Mouse (Mus musculus): ENCODE results near the gene Prkcb. TPM values are rescaled to one million over a fixed set of nuclear protein-coding genes. Genes with fewer than 3 reads are reported as not detected.

The Prkcb gene
- polyA plus RNA-seq, 1 experiment from 2014 or later = 43.9 TPM

- Histone ChIP-seq H3K79me2 (ENCODE audit: inconsistent target) (no peaks in the 10 kb centered on the region), H3K27ac (no peak overlapping the region), H3K36me3 (ENCODE audit: inconsistent target) (no peaks in the 10 kb centered on the region), H3K4me3 (ENCODE audit: inconsistent target) (no peak overlapping the region)
- 44% methylated on average over 5 of the region's 7 CpGs for WGBS (ENCODE audit: missing documents)
Observed at GRCm38 (mm10) chr7:122477118-122477517, 188.6 kb downstream of the Prkcb start.

DNA sequence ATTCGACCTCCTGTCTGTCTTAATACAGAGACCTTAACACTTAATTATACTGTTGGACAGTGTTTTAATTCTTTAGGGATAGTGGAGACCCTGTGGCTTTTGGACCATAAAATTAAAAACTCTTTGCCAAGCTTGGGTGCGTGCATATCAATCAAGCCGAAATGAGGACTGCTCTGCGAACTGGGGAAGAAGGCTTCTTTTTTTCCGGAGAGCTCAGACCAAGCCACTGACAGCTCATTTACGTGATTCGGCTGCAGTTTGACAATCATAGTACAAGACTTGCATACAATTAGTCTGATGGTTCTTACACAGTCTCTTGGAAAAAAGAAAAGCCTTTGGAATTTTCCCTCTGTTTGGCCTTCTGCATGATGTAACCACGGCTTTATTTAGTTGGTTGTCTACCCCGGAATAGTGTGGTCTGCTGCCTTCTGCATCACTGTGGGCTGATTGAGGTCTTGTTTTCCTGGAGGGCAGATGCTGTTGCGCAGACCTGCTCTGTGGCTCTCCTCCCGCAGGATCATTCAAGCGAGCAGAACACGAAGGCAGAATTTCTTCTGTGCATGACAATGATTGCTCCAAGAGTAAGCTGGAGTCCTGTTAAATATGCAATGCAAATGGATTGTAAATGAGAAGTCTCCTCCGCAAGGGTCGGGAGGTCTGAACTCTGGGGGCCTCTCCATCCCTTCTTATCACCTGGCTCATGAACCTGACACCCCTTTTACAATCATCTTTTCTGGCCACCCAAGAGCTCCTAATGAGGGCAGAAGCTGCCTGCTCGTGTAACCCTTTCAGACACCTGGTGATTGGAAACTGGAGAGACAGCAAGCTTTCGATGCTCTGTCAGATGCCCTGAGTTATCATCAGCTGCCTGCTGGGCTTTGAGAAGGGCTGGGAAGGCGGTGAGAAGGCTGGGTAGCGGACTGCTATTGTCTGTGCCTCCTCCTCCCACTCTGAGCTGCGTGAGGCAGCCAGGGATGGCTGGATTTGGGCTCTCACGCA lies 189.3 kb downstream of the Prkcb start:
- no peaks in the 10 kb centered on the region for H3K79me2 ChIP-seq (ENCODE audit: inconsistent target)
- H3K4me3 ChIP-seq (ENCODE audit: inconsistent target) = no peak overlapping the region
- 74% methylated on average over 21 of the region's 21 CpGs for WGBS (ENCODE audit: missing documents)
- no peak overlapping the region for H3K27ac ChIP-seq
- no peaks in the 10 kb centered on the region for H3K36me3 ChIP-seq (ENCODE audit: inconsistent target)

- WGBS (ENCODE audit: missing documents) = 88% methylated on average over 8 of the region's 8 CpGs
- no peak overlapping the region for H3K27ac ChIP-seq
- no peak overlapping the region for H3K4me3 ChIP-seq (ENCODE audit: inconsistent target)
- no peaks in the 10 kb centered on the region for H3K36me3 ChIP-seq (ENCODE audit: inconsistent target)
- H3K79me2 ChIP-seq (ENCODE audit: inconsistent target) = no peaks in the 10 kb centered on the region
Observed at GRCm38 (mm10) chr7:122483949-122484348, 195.4 kb downstream of the Prkcb start.

DNA sequence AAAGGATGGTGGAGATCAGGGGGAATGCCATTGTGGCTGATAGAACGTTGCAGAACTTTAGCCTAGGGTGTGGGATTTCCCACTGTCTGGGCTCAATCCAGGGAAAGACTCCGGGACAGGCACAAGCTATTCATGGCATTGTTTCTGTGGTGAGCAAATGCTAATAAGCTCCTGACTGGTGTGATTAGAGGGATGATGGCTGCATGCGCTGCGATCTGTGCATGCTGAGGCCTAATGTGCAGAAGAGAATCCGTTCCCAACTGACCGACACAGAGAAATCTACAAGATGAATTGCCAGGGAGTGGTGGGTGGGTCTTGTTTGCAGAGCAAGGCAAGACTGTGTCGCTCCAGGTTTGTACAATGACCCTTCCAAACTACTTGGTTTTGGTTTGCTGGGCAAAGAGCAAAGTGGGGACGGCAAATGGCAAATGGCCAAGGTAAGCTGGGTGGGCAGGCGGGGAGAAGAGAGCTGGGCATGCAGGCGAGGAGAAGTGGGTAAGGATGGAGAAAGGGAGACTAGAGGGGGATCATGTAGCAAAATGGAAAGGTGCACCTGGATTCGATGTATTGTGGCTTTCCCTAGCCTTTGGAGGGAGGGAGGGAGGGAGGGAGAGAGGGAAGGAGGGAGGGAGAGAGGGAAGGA lies 199.5 kb downstream of the Prkcb start:
- 84% methylated on average over 10 of the region's 11 CpGs for WGBS (ENCODE audit: missing documents)
- H3K27ac ChIP-seq = no peak overlapping the region

DNA sequence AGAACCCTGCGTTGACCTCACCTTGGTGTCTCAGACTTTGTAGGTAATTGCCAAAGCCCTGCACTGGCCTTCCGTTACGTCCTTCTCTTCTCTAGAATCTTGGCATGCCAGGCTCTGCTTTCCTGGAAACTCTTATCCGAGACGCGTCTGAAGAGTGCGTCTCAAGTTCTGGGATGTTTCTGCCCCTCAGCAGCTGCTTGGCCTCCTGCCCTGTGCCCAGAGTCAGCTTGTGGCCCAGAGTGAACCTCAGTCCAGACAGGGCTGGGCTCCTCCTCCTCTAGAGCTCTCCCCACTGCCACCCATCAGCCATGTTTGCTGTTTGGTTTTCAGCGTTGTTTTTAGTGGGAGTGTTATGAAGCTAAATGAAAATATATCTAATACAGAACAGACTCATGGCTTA lies 203.5 kb downstream of the Prkcb start:
- H3K36me3 ChIP-seq (ENCODE audit: inconsistent target) = no peaks in the 10 kb centered on the region
- no peak overlapping the region for H3K27ac ChIP-seq
- no peaks in the 10 kb centered on the region for H3K79me2 ChIP-seq (ENCODE audit: inconsistent target)
- H3K4me3 ChIP-seq (ENCODE audit: inconsistent target) = no peak overlapping the region
- WGBS (ENCODE audit: missing documents) = 95% methylated on average over 8 of the region's 8 CpGs

More for the DNA sequence above, 199.5 kb downstream of the Prkcb start:
- no peak overlapping the region for H3K4me3 ChIP-seq (ENCODE audit: inconsistent target)
- H3K79me2 ChIP-seq (ENCODE audit: inconsistent target) = no peaks in the 10 kb centered on the region
- H3K36me3 ChIP-seq (ENCODE audit: inconsistent target) = no peaks in the 10 kb centered on the region

DNA sequence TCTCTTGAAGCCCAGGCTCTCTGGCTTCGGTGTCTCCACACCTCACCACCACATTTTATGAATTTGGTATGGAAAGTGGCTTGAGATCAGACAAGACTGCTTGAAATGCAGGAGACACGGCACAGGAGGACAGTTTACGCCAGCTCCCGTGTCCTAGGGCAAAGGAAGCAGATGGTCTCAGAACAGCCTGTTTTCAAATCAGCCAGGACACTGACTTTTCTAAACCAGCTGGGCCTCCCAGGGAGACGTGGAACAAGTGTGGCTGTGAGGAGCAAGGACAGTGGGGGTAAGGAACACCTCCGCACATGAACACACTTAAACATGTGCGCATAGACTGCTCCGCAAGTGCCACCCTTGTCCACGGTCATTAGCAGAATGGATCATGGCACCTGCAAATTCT lies 204.4 kb downstream of the Prkcb start:
- no peak overlapping the region for H3K27ac ChIP-seq
- no peak overlapping the region for H3K4me3 ChIP-seq (ENCODE audit: inconsistent target)
- H3K79me2 ChIP-seq (ENCODE audit: inconsistent target) = no peaks in the 10 kb centered on the region
- 91% methylated on average over 9 of the region's 9 CpGs for WGBS (ENCODE audit: missing documents)
- H3K36me3 ChIP-seq (ENCODE audit: inconsistent target) = no peaks in the 10 kb centered on the region

GRCm38 (mm10) chr7:122494088-122494487 lies 205.5 kb downstream of the Prkcb start:
- no peak overlapping the region for H3K4me3 ChIP-seq (ENCODE audit: inconsistent target)

DNA sequence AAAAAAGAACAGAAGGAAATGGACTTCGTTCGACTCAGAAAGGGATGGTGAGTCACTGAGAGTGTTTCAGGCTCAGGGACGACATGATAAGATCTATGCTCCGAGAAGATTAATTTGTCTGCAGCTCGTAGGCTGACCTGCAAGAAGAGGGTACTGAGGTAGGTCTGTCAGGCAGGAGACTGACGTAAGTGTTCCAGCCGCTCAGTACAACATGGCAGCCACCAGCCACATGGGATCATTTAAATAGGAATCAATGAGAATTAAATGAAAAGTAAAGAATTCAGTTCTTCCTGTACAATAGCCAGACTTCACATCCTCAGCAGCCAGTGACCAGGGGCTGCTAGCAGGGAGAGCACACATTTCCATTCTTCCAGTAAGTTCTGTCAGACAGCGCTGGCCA lies 209.0 kb downstream of the Prkcb start:
- no peak overlapping the region for H3K27ac ChIP-seq
- H3K4me3 ChIP-seq (ENCODE audit: inconsistent target) = no peak overlapping the region
- no peaks in the 10 kb centered on the region for H3K79me2 ChIP-seq (ENCODE audit: inconsistent target)
- WGBS (ENCODE audit: missing documents) = 70% methylated on average over 8 of the region's 8 CpGs
- H3K36me3 ChIP-seq (ENCODE audit: inconsistent target) = no peaks in the 10 kb centered on the region

More at GRCm38 (mm10) chr7:122494088-122494487, 205.5 kb downstream of the Prkcb start:
- Histone ChIP-seq H3K79me2 (ENCODE audit: inconsistent target) (no peaks in the 10 kb centered on the region), H3K27ac (no peak overlapping the region), H3K36me3 (ENCODE audit: inconsistent target) (no peaks in the 10 kb centered on the region)
- WGBS (ENCODE audit: missing documents) = 38% methylated on average over 3 of the region's 3 CpGs

GRCm38 (mm10) chr7:122498461-122498860 lies 209.9 kb downstream of the Prkcb start:
- no peaks in the 10 kb centered on the region for H3K79me2 ChIP-seq (ENCODE audit: inconsistent target)
- whole genome bisulfite sequencing (ENCODE audit: missing documents) = 81% methylated on average over 5 of the region's 5 CpGs
- no peak overlapping the region for H3K27ac ChIP-seq
- H3K4me3 ChIP-seq (ENCODE audit: inconsistent target) = no peak overlapping the region
- no peaks in the 10 kb centered on the region for H3K36me3 ChIP-seq (ENCODE audit: inconsistent target)

DNA sequence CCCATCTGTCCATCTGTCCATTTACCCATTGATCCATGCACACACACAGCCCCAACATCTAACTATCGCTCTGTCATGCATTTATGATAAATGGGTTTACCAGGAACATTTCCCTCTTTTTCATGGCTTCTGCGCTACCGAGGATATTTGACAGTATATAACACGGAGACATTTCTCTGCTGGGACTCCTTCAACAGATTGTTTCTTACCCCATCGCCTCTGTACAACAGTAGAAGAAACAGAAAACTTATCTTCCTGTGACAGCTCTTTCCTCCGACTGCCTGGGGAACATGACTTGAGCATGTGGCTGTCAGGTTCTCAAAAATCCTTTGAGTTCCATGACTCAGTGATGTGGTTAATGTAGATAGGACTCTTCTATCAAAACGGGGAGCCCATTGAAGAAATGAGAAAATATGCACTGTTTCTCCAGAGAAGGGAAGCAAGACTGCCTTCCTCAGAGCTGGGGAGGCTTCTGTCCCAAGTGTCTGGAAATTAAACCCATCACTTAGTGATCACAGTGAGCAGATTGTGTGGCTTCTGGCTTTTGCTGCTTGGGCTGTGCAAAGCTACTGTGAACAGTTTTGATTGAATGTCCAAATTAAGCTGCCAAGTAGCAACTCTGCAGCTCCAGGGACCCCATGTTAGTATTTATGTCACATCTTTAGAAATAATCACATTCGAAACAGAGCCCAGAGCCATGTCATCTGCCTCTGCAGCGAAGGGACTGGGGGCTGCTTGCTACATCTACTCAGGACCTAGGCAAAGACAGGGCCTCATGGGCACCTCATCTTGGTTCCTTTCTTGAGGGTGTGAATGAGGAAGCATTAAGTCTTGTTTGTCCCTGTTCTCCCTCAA lies 211.4 kb downstream of the Prkcb start:
- WGBS (ENCODE audit: missing documents) = 68% methylated on average over 9 of the region's 9 CpGs
- Histone ChIP-seq H3K79me2 (ENCODE audit: inconsistent target) (no peaks in the 10 kb centered on the region), H3K4me3 (ENCODE audit: inconsistent target) (no peak overlapping the region), H3K36me3 (ENCODE audit: inconsistent target) (no peaks in the 10 kb centered on the region), H3K27ac (no peak overlapping the region)

- Histone ChIP-seq H3K4me3 (ENCODE audit: inconsistent target) (no peak overlapping the region), H3K79me2 (ENCODE audit: inconsistent target) (no peaks in the 10 kb centered on the region), H3K36me3 (ENCODE audit: inconsistent target) (no peaks in the 10 kb centered on the region), H3K27ac (no peak overlapping the region)
- 86% methylated on average over 2 of the region's 2 CpGs for WGBS (ENCODE audit: missing documents)
Observed at GRCm38 (mm10) chr7:122506467-122506866, 217.9 kb downstream of the Prkcb start.

DNA sequence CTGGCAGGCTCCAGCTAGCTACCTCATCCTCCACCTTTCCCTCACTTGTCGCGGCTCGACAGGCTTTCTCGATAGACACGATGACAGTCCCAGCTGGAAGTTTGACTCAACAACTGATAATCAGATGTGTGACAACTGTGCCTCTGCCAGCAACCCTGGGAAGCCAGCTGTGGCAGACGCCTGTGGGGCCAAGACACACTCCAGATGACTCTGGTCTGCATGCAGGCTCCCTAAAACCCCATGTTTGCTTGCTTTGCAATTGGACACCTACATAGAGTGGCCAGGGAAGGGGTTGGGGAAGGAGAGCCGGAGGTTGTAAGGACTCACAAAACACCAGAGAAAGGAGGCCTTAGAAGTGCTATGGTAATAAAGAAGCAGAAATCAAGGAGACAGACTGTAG lies 221.4 kb downstream of the Prkcb start:
- Histone ChIP-seq H3K36me3 (ENCODE audit: inconsistent target) (no peaks in the 10 kb centered on the region), H3K79me2 (ENCODE audit: inconsistent target) (no peaks in the 10 kb centered on the region), H3K27ac (no peak overlapping the region), H3K4me3 (ENCODE audit: inconsistent target) (no peak overlapping the region)
- 67% methylated on average over 7 of the region's 7 CpGs for WGBS (ENCODE audit: missing documents)

DNA sequence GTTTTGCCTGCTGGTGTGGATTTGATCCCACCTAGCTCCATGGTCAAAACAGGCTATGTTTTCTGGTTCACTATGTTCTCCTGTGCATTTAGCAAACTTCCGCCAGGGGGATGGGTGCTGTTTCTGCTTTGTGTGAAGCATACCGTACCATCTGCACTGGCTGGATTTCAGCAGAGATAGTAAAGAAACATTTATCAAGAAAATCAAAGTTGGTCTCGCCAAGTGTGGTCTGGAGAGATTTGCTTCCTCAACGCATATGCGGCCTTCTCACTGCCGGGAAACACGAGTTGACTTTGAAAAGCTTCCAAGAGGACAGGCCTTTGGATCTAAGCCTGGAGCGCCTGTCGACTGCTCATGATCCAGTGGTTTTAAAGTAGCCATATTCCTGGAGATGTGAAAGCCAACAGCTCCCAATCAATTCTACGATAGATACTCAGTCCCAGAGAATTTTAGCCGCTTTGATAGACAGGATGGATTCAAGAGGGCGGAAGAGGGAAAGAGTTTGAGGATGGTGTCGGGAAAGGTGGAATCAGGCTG lies 223.9 kb downstream of the Prkcb start:
- Histone ChIP-seq H3K79me2 (ENCODE audit: inconsistent target) (no peaks in the 10 kb centered on the region), H3K4me3 (ENCODE audit: inconsistent target) (no peak overlapping the region), H3K36me3 (ENCODE audit: inconsistent target) (peaks cover 4% of the 10 kb centered on the region; the same call in 1 of the 2 replicates), H3K27ac (no peak overlapping the region)
- WGBS (ENCODE audit: missing documents) = 96% methylated on average over 13 of the region's 13 CpGs

Data from macrophage (primary cell).